Mouse (Mus musculus): ENCODE results near the gene Tmem120b.

DNA sequence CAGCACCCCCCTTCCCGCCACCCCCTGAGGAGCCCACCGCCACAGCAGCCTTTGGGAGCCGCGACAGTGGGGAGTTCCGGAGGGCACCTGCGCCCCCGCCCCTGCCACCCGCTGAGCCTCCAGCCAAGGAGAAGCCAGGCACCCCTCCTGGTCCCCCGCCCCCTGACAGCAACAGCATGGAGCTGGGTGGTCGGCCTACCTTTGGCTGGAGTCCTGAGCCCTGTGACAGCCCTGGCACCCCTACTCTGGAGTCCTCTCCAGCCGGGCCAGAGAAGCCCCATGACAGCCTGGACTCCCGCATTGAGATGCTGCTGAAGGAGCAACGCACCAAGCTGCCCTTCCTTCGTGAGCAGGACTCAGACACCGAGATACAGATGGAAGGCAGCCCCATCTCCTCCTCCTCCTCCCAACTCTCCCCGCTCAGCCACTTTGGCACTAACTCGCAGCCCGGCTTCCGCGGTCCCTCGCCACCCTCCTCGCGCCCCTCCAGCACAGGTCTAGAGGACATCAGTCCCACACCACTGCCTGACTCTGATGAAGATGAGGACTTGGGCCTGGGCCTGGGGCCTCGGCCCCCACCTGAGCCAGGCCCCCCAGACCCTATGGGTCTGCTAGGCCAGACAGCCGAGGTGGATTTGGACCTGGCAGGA, 80.0 kb downstream of the Tmem120b start:
- TF ChIP-seq EP300 (IDR thresholded peaks at IDR 0.05) (no peak), CTCF (IDR thresholded peaks at IDR 0.05) (no peak)

Data from lung, postnatal 0 days (tissue).